Mouse (Mus musculus) G1E (cell line): Measurements from ENCODE around the gene Gm45062.

Experiments
- CTCF ChIP-seq: IDR thresholded peaks from 2 replicates; pipeline ENCODE4 v1.5.1; 2012; ENCODE audit warnings: low read depth, low read length, inconsistent platforms, mixed read lengths
- GATA1 ChIP-seq: IDR thresholded peaks from 2 replicates; pipeline ENCODE4 v1.6.1; 2012; ENCODE audit warnings: borderline replicate concordance, low read length, inconsistent platforms, mixed read lengths
- GATA2 ChIP-seq: IDR thresholded peaks from 2 replicates; pipeline ENCODE4 v1.6.1; 2012; ENCODE audit warnings: low read depth, low read length, inconsistent platforms, borderline replicate concordance
- POLR2AphosphoS5 ChIP-seq: IDR thresholded peaks from 2 replicates; pipeline ENCODE4 v1.6.1; 2012; ENCODE audit warnings: low read depth, low read length, inconsistent platforms; ENCODE audit not compliant: insufficient replicate concordance
- TAL1 ChIP-seq: conservative IDR thresholded peaks from 2 replicates; pipeline ENCODE4 v1.6.1; 2012; ENCODE audit warnings: low read depth, low read length, inconsistent platforms, mixed read lengths

- TF ChIP-seq CTCF (no peak), GATA1 (no peak), TAL1 (no peak), POLR2AphosphoS5 (no peak), GATA2 (no peak)
These were observed 60.3 kb downstream of the Gm45062 start for GRCm38 (mm10) chr6:8319591-8319990.
